Mouse (Mus musculus) naive thymus-derived CD4-positive, alpha-beta T cell, adult 2 months (primary cell): Measurements from ENCODE around the gene C2cd5.

Source experiments
- DNase-seq: peaks from one replicate; pipeline ENCODE4 v3.0.0-alpha.2; 2011; ENCODE audit warnings: low read depth

Gene C2cd5

GRCm38 (mm10) chr6:143115505-143115904, 15.6 kb upstream of the C2cd5 start:
- peak; percentile 82 for DNase-seq

DNA sequence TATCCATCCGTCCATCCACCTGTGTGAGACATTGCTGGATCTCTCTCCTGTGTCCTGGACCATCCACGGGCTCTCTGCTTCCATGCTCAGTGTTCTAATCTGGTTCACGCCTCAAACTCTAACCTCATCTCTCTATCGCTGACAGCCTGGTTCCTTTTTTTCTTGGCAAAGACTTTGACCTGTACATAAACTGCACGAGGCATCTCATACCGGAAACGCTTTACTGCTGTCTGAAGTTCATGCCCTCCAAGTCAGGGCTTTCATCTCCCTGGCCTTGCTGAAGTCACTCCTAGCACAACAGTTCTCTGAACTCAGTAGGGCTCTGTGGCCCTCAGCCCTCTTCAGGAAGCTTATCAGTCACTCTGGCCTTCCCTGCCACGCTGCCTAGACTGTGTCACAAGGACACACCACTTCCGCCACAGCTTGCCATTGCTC, 15.1 kb upstream of the C2cd5 start:
- peak; percentile 92 for DNase-seq

GRCm38 (mm10) chr6:143114556-143114955, 14.6 kb upstream of the C2cd5 start:
- DNase-seq, result peak; percentile 87

GRCm38 (mm10) chr6:143110371-143110770, 10.4 kb upstream of the C2cd5 start:
- DNase-seq, result no peak

DNA sequence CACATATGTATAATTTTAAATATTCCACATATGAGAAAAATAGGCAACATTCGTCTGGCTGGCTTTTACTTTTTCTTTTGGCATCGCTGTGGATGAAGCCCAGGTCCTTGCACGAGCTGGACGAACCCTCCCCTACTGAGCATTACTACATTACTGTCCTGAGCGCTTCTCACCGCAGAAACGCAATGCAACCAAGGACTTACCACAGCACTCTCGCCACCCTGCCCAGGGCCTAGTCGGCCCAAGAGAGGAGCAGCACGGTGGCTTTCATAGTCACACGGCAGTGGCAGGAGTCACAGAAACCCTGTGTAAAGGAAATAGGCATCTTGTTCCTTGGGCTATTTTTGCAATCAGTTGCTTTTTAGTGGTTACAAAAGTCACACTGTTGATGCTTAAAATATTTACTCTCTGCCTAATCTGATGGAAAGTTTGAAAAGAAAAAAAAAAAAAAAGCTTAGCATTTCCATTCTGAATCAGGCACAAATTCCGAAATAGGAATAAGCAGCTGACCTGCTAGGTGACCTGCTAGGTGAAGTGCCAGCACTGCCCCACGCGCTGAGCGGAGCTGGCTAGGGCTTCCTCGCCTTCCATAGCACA, 9.8 kb upstream of the C2cd5 start:
- DNase-seq, result no peak

DNA sequence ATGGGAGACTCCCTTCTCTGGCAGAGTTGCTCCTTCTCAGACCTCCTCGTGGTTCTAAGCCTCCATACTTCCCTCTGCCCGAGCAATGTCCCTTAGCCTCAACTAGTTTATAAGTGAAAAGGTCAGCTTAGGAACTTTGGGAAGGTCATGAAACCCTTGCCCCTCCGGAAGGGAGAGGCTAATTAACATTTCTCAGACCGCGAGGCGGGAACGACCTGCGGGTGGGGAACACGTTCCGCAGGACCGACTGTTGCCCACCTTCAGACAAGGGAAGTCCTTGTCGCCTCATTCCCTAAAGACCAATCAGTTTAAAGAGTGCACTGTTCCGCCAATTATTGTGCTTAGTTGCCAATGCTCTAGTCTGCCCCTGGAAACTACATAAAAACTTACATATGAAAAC, 8.1 kb upstream of the C2cd5 start:
- DNase-seq, result no peak

DNA sequence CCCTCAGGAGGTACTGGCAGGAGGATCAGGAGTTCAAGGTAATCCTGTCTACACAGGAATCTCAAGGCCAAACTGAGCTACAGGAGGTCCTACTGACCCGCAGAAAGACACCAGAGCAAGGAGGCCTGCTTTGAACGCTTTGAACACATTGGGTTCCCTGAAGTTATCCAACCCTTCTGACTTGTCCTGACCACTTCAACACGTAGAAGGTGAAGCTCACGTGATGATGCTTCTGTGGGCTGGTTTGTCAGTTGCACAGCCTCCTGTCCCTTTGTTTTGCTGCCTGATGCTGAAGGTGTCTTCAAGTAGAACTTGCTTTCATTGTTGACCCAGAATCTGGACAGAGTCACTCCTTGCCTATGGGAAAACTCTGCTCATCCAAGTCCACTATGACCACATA, 7.7 kb upstream of the C2cd5 start:
- no peak for DNase-seq

- DNase-seq, result no peak
These were observed 5.8 kb upstream of the C2cd5 start for GRCm38 (mm10) chr6:143105766-143106165.

DNA sequence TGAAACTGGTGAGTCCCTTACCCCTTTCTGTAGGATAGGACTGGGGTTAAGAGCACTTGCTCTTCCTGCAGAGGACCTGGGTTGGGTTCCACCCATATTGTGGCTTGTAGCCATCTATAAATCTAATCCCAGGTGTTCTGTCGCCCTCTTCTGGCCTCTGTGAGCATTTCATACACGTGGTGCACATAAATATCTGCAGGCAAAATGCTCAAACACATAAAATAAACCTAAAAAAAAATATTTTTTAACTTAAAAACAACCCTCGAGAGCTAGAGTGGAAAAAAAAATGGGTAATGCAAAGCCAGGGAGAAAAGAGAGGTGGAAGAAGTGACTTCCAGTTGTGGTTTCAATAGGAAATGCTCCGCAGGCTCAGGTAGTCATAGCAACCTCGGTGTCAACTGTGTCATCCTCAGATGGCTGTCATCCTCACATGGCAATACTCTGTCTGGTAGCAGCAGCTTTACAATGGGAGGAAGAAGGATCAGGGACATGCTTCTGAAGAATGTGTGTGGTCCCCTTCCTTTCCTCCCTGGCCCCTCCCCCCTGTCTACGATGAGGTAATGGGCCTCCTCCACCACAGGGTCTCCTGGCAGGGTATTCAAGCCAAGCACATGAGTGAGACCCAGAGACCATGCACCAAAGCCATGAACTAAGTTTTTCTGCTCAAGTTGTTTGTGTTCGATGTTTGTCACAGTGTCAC, 4.2 kb upstream of the C2cd5 start:
- peak; percentile 52 for DNase-seq

DNA sequence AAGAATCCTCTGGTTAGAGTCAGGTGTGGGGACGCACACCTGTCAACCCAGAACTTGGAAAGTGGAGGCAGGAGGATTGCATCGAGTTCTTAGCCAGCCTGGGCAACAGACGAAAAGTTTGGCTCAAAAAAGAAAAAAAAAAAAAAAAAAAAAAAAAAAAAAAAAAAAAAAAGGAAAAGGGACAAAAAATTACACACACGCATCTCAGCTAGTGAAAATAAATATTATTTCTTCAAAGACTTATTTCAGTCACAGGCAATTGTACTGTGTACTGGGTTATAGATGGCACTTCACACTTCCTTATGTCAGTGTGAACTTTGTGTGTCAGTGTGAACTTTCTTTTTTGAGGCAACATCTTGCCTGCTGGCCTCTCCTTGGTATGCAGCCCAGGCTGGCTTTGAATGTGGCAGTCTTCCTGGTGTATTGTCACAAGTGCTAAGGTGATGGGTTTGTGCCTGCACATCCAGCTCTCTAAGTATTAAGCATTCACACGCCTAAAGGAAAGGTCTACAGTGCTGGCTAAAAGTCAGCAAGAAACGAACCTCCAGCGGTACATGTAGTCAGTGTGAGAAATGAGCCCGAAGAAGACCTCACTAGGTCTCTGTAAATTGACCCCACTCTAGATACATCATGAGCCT, 656 bp upstream of the C2cd5 start:
- DNase-seq, result peak; percentile 36

- DNase-seq, result no peak
These were observed 660 bp downstream of the C2cd5 start for GRCm38 (mm10) chr6:143099281-143099680.

DNA sequence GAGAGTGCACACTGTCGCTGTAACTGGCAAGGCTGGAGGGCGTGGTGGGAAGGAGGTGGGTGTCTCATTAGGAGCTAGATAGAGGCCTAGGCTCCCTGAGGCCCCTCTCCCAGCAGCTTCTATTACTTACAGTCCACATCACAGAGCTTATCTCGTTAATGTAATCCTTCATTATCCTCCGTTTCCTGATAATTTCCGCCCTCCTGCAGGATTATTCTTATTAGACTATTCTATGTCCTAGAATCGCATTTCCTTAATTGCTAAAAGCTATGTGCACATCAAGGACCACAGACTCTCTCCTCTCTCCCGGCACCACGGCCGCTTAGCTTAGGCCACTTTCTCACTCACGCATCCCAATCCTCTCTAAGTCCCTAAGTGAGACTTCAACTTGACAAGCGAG, 4.8 kb downstream of the C2cd5 start:
- no peak for DNase-seq

DNA sequence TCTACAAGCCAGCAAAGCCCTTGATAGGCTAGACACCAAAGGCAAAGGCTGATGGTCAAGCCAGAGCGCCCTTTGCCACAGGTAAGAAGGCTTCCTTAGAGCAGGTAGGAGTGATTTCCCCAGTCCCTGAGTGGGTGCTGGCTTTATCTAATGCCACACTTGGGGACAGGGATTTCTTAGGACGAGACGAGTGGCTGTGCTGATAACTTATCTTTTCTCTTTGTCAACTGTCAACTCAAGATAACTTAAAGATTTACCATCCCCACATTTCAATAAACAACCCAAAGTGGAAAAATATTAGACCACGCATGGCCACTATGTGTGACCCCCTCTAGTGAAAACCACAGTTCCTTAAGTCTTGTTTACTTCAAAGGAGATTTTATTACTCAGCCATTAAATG, 7.1 kb downstream of the C2cd5 start:
- no peak for DNase-seq

DNA sequence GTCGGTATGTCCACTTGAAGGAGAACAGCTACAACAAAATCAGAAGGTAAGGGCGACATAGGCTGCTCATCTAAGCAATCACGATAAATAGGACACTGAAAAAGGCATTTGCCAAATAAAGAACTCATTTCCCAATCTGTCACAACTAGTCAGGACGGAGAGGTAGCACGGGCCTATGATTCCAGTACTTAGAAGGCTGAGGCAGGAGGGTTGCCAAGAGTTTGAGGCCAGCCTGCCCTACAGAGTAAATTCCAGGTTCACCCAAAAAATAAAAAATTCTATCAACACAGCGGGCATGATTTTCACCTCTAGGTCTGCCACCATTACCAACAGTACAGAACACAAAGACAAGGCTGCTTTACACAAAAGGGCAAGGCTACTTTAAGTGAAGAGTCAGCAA, 8.9 kb downstream of the C2cd5 start:
- DNase-seq, result no peak

- no peak for DNase-seq
These were observed 12.6 kb downstream of the C2cd5 start for GRCm38 (mm10) chr6:143087332-143087731.

DNA sequence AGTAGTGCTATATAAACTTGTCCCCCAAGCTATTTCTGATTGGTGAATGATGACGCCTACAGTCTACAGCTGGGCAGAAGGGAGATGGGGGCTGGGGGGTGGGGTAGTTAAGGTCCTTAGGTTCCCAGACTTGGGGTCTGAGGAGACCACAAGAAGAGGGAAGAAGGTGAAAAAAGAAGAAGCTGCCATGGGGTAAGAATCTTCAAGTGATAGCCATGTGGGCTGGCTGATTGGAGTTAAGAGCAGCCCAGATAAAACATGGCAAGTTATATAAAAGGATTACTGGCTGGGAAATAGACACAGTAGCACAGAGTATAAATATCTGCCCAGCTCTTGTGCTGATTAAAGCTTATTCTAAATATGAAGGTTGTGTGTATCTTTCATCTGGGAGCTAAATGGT, 14.0 kb downstream of the C2cd5 start:
- no peak for DNase-seq

DNA sequence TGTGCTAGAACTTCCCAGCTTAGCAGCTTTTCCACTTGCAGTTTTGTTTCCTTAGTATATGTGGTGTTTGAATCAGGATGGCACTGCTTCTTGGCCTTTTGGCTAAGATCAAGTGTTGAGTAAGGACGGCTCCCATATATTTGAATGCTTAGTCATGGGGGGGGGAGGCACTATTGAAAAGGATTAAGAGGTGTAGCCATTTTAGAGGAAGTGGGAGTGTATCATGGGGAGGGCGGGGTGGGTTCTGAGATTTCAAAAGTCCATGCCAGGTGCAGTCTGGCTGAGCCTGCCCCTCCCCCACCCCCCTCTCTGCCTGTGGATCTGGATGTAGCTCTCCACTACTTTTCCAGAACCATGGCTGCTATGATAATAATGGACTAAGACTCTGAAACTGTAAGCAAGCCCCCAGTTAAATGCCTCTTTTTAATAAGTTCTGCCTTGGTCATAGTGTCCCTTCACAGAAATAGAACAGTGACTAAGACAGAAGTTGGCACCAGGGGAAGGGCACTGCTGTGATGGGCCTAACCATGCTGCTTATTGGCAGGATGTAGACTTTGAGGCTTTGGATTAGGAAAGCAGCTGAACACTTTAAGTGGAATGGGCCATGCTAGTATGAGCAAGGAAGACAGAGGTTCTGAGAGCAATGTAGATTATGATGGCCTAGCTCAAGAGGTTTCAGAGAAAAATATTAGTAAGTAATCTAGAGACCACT, 15.5 kb downstream of the C2cd5 start:
- no peak for DNase-seq

DNA sequence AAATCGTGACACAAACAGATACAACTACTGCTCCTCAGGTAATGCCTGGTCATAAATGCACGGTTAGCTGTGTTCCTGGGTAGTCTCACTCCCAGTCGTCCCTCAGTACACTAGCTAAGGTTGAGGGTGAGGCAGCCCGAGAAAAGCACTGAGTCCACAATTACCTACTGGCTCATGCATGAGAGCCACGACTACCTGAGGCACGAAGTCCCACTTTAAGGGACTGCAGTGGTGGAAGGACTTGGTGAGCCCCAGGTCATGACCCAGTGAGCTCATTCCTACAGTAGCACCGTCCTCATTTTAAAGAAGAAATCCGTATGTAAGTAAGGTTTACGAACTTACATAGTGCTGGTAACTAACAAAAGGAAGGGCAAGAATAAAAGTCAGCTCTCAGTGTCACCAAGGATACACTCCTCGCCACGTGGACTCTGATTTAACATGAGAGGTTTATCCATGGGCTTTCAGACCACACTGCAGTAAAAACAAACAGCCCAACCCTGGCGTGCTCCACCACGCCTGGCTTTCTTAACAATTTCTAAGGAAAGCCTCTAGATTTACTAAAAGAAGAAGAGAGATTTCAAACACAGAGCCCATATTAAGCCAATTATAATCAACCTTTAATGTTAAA, 18.3 kb downstream of the C2cd5 start:
- DNase-seq, result no peak

DNA sequence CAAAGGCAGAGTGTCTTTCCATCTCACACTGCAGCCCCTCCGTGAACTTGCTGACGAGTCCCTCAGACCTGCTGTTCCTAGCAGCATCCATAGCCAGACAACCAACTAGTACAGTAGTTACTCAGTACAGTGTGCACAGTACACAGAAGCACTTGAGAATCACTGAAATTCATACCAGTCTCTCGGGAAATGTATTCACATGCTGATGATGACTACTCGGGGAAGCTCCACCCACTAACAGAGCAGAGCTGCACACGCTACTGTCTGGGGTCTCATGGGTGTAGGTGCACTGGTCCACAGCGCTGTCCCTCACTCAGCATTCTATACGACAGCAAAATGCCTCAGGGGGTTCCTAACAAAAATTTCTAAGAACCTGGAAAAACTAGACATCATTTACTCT, 19.2 kb downstream of the C2cd5 start:
- no peak for DNase-seq

DNA sequence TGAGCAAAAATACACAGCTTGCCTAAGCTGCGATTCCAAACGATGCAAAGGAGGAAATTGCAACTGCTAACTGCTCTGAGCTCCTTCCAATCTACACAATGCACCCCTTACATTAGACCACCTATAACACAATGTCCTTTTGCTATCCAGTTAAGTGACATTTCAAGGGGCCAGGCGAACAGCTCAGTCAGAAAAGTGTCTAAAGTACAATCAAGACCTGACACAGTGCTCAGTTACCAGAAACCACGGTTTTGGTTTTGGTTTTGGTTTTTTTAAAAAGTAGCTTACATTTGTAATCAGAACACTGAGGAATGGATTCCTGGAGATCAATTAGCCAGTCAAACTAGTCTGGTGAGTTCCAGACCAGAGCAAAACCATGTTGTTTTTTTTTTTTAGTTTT, 20.8 kb downstream of the C2cd5 start:
- peak; percentile 51 for DNase-seq

GRCm38 (mm10) chr6:143076461-143076860, 23.5 kb downstream of the C2cd5 start:
- no peak for DNase-seq

DNA sequence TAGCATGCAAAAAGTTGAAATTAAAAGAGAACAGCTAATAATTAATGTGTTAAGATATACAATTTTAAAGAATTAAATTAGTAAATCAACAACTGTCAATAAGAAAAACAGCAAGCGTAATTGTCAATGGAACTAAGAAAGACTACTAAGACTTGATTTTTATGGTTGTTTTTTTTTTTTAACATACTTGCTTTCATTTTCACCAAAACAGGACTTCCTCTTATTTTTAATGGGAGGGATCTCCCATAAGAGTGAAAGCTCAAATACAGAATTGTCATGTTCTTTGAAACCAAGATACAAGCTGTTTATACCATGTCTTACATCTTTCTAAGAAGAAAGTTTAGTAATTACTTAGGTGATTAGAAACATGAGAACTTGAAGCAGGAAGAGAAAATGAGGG, 26.0 kb downstream of the C2cd5 start:
- DNase-seq, result peak; percentile 45
